Mouse (Mus musculus) neural tube, embryonic 13.5 days (tissue): ENCODE data around the gene Ankrd49. TPM values are rescaled to one million over a fixed set of nuclear protein-coding genes. Genes with fewer than 3 reads are reported as not detected.
A peak's percentile ranks its signal among the peaks of the same experiment; 100 is the strongest.

Experiments used
- ATAC-seq: fragments of 200-750 bp; cut with Nextera tagmentation; 2 replicates; pipeline ENCODE4 v1.8.0; 2017; ENCODE audit warnings: low read depth, mild to moderate bottlenecking, moderate TSS enrichment, moderate library complexity
- H3K27ac ChIP-seq: fragments of 300-500 bp; sonication (generic); replicated peaks from 2 replicates; pipeline ENCODE4 v1.5.1; 2015; ENCODE audit warnings: moderate library complexity, mild to moderate bottlenecking, inconsistent platforms
- H3K27me3 ChIP-seq: fragments of 300-500 bp; sonication (generic); 2 replicates; pipeline ENCODE4 v1.6.1; 2015; ENCODE audit warnings: mild to moderate bottlenecking, inconsistent platforms
- H3K36me3 ChIP-seq: fragments of 300-500 bp; sonication (generic); 2 replicates; pipeline ENCODE4 v1.6.1; 2015; ENCODE audit warnings: mild to moderate bottlenecking, inconsistent platforms
- H3K4me1 ChIP-seq: fragments of 300-500 bp; sonication (generic); replicated peaks from 2 replicates; pipeline ENCODE4 v1.6.1; 2015; ENCODE audit warnings: inconsistent platforms
- H3K4me2 ChIP-seq: fragments of 300-500 bp; sonication (generic); 2 replicates; pipeline ENCODE4 v1.6.1; 2015; ENCODE audit warnings: inconsistent platforms, mild to moderate bottlenecking, moderate library complexity
- H3K4me3 ChIP-seq: fragments of 300-500 bp; sonication (generic); 2 replicates; pipeline ENCODE4 v1.5.1; 2015; ENCODE audit warnings: mild to moderate bottlenecking, inconsistent platforms
- H3K9ac ChIP-seq: fragments of 300-500 bp; sonication (generic); 2 replicates; pipeline ENCODE4 v1.6.1; 2015; ENCODE audit warnings: moderate library complexity, mild to moderate bottlenecking, inconsistent platforms
- H3K9me3 ChIP-seq: fragments of 300-500 bp; sonication (generic); 2 replicates; pipeline ENCODE4 v1.6.1; 2016; ENCODE audit warnings: inconsistent platforms
- WGBS: fragments of 180-500 bp; shearing (Covaris S2); methylation state at CpG from one replicate; pipeline ENCODE4 v1.1.7; 2015; 5-methylcytosine and 5-hydroxymethylcytosine counted together
- polyA plus RNA-seq: library from polyadenylated mRNA; unstranded; fragments of >200 nt; fragmentation: Nextera tagmentation; extraction: Ambion mirVana; gene quantifications from 2 replicates; pipeline ENCODE4 v1.2.1, GENCODE M21; 2015

Ankrd49 gene
- polyA plus RNA-seq, 1 experiment from 2014 or later: 34.6 TPM

DNA sequence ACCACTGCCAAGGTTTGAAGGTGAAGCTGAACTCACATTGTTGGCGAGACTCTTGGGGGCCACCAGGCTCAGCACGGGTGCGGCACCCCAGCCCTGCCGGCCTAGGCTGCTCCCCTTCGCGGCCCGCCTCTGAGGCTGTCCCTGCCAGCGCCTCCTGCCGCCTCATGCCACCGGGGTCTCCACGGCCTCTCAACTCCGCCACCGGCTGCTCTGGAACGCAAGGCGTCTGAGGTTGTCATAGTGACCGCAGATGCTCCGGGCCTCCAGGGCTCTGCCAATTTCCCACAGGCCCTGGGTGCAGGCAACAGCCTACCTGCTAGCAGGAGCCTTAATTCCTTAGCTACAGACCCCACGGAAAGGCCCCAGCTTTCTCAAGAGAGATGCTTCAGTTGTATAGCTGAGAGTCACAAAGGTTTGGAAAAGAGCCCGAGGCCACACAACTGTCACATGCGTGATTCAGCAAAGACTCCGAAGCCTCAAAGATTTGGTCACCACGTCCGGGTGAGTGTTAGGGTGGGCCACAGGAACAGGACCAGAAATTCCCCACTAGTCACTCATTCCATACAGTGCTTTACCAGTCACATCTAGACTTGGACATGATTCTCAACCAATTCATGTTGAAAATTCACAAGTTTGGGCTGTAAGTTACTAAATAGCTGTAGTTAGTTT is 13.7 kb downstream of the Ankrd49 start, which contains the start of gene 1700012B09Rik:
1700012B09Rik (minus strand) TSS at position 228 of the 669 bp plus-strand sequence.
- no peaks in the 10 kb centered on the region for H3K9me3 ChIP-seq
- WGBS: 17% methylated on average over 23 of the region's 23 CpGs
- H3K4me1 ChIP-seq: peaks cover 31% of the 10 kb centered on the region
- no peaks in the 10 kb centered on the region for H3K36me3 ChIP-seq
- H3K4me3 ChIP-seq: no peak within 1 kb of the TSS
- H3K27me3 ChIP-seq: no peaks in the 10 kb centered on the region
- ATAC-seq: peak; percentile 41; the same call in 1 of the 2 replicates
- H3K27ac ChIP-seq: no peak within 1 kb of the TSS
- peak within 1 kb of the TSS; percentile 27 for H3K4me2 ChIP-seq
- H3K9ac ChIP-seq: no peak within 1 kb of the TSS

DNA sequence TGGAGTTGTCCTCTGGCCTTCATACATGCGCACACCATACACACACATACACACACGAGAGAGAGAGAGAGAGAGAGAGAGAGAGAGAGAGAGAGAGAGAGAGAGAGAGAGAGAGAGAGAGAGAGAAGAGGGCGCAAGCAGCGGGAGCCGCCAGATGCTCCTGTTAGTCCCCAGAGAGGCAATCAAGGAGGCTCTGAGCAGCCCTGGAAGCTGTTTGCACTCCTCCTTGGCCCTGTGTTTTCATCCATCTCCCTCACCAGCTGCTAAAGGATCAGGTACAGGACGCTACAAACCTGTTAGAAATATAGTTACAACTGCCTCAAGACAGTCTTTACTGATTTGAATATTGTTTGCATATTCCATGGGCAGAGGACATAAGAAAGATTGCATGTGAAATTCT is 14.8 kb downstream of the Ankrd49 start:
- Histone ChIP-seq H3K9me3 (no peaks in the 10 kb centered on the region), H3K27ac (no peak overlapping the region), H3K36me3 (no peaks in the 10 kb centered on the region), H3K9ac (no peak overlapping the region), H3K27me3 (no peaks in the 10 kb centered on the region), H3K4me2 (no peak overlapping the region), H3K4me1 (peaks cover 31% of the 10 kb centered on the region), H3K4me3 (no peak overlapping the region)
- 52% methylated on average over 5 of the region's 6 CpGs for WGBS
- no peak for ATAC-seq

DNA sequence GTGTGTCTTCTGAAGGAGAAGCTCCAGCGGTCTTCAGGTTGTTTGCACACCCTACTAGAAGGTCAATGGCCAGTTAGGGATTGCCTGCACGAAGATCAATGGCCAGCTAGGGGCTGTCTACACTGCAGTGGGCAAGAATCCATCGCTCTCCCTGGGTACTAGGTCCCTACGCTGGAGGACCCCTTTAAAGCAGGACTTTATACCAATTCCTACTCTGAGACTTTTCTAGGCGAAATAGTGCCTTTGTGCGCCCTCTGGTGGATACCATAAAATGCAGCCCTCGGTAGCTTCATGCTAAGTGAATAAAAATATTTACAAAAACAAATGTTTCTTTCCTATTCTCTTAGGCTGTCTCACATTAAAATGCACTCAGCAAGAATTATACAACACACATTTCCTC is 19.9 kb downstream of the Ankrd49 start:
- Histone ChIP-seq H3K27ac (no peak overlapping the region), H3K4me1 (peaks cover 17% of the 10 kb centered on the region), H3K4me2 (no peak overlapping the region), H3K4me3 (no peak overlapping the region), H3K36me3 (no peaks in the 10 kb centered on the region), H3K9ac (no peak overlapping the region), H3K9me3 (no peaks in the 10 kb centered on the region), H3K27me3 (no peaks in the 10 kb centered on the region)
- peak; percentile 19; the same call in 1 of the 2 replicates for ATAC-seq
- 28% methylated on average over 7 of the region's 7 CpGs for WGBS

DNA sequence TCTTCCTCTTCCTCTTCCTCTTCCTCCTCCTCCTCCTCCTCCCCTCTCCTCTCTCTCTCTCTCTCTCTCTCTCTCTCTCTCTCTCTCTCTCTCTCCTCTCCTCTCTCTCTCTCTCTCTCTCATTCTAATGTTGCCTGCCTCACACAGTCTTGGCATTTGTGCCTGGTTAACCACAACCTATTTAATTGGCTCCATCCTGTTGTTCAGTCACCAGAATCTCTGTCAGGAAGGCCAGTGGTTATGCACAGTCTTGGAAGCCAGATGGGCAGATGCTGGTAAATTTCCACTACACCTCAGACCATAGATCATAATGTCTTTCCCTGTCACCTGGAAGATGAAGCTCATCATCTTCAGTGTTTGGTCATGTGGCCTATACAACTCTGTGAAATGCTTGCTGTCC is 25.4 kb downstream of the Ankrd49 start:
- no peak overlapping the region for H3K4me2 ChIP-seq
- ATAC-seq: no peak
- H3K4me3 ChIP-seq: no peak overlapping the region
- H3K9ac ChIP-seq: no peak overlapping the region
- H3K4me1 ChIP-seq: no peaks in the 10 kb centered on the region
- no peaks in the 10 kb centered on the region for H3K36me3 ChIP-seq
- no peaks in the 10 kb centered on the region for H3K27me3 ChIP-seq
- no peaks in the 10 kb centered on the region for H3K9me3 ChIP-seq
- no peak overlapping the region for H3K27ac ChIP-seq

DNA sequence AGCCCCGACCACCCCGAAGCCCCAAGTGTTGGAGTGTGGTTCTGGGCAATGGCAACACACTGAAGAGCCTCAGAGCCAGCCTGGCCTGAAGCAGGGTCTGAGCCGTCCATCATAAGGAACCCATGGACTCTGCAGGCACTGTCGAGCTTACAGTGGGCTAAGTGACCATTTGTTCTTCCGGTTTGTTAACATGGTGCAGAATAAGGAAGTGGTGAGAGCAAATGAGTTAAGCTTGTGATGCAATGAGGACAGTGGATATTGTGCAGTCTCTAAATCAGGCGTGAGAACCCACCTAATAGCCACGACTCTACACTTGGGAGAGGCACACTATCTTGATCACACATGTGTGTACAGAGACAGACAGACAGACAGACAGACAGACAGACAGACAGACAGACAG is 26.1 kb downstream of the Ankrd49 start:
- H3K9me3 ChIP-seq: no peaks in the 10 kb centered on the region
- H3K9ac ChIP-seq: no peak overlapping the region
- no peaks in the 10 kb centered on the region for H3K4me1 ChIP-seq
- no peaks in the 10 kb centered on the region for H3K36me3 ChIP-seq
- no peaks in the 10 kb centered on the region for H3K27me3 ChIP-seq
- WGBS: 83% methylated on average over 7 of the region's 7 CpGs
- no peak overlapping the region for H3K4me2 ChIP-seq
- H3K27ac ChIP-seq: no peak overlapping the region
- ATAC-seq: no peak
- no peak overlapping the region for H3K4me3 ChIP-seq

DNA sequence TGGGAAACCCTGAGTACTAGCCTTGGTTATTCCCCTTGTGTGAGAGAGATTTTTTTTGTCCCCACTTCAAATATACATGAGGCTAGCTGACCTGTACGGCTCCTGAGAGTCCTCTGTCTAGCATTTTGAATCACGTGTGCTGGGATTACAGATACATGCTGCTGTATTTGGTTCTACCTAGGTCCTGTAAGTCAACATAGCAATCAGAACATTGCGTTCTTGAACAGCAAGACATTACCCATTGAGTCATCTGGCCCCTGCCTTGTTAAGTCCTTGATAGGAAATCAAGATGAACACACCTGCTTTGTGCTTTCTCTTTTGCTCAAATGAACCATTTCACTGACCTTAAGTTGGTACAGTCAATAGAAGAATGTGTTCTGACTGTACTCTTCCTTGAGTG is 30.2 kb downstream of the Ankrd49 start:
- 92% methylated on average over 3 of the region's 3 CpGs for WGBS

DNA sequence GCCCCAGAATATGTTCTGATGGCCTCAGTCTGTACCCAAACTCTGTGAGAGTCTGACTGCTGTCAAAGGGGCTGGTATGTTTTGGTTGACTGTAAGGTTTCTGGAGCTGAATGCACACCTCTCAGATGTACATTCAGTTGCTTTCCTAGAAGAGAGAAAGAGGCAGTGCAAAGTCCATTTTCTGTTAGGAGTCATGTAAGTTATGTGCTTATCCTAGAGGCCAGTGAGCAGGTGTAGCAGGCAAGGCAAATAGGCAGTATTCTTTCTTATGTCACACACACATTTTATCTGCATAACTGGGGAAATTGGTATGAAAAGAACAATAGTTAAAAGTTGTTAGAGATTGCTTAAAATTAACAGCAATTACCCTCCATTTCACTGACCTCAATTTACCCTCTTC is 30.7 kb downstream of the Ankrd49 start:
- H3K9ac ChIP-seq: no peak overlapping the region
- H3K36me3 ChIP-seq: no peaks in the 10 kb centered on the region
- H3K27ac ChIP-seq: no peak overlapping the region
- peaks cover 18% of the 10 kb centered on the region for H3K4me1 ChIP-seq
- H3K4me3 ChIP-seq: no peak overlapping the region
- no peaks in the 10 kb centered on the region for H3K9me3 ChIP-seq
- H3K4me2 ChIP-seq: no peak overlapping the region
- peaks cover 23% of the 10 kb centered on the region for H3K27me3 ChIP-seq
- ATAC-seq: no peak

More for the DNA sequence above, 30.2 kb downstream of the Ankrd49 start:
- Histone ChIP-seq H3K27ac (no peak overlapping the region), H3K27me3 (peaks cover 21% of the 10 kb centered on the region), H3K9me3 (no peaks in the 10 kb centered on the region), H3K4me1 (peaks cover 18% of the 10 kb centered on the region), H3K4me2 (no peak overlapping the region), H3K9ac (no peak overlapping the region), H3K36me3 (no peaks in the 10 kb centered on the region), H3K4me3 (no peak overlapping the region)
- ATAC-seq: no peak

DNA sequence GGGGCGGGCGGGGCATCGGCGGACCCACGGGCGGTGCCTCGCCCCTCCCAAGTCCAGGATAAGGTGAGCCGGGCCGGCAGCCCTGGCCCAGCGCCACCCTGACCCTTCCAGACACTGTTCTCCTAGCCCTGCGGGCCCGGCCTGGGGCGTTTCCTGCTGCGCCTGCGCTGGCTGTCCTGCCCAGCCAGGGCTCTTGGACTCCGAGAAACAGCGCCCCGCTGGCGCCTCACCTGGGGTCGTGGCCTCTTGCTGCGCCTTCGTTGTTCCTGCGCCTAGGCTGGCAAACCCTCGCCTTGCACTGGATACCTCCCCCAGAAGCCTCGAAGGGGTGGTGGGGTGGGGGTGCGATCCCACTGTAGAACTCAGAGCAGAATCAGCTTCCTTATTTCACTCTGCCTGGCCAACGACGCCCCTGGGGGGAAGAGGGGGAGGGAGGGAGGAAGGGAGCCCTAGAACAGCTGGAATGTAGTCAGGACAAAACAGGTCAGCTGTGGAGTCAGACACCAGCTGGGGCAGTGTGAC is 32.6 kb downstream of the Ankrd49 start, which contains the start of gene Fut4:
Fut4 (minus strand) TSS at position 393 of the 522 bp plus-strand sequence.
- H3K36me3 ChIP-seq: no peaks in the 10 kb centered on the region
- 1% methylated on average over 28 of the region's 28 CpGs for WGBS
- no peak within 1 kb of the TSS for H3K27ac ChIP-seq

DNA sequence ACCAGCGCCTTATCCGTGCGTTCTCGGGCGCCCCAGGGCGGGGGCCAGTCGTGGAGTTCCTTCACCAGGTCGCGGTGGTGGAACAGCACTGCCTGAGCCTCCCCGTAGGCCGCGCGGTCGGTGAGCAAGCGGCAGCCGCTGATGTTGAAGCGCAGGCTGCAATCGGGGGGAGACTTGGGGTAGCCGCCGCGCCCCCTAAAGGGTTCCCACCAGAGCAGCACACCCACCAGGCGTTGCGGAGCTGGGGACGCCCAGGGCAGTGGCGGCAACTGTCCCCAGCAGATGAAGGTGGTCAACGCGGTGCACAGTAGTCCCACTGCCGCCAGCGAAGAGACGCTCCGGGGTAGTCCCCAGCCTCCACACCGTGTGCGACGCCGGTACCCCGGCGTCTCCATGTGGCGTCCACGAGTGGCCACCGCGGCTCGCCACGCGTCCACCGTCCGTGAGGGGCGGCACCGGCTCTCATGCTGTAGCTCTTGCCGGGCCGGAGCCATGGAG is 33.1 kb downstream of the Ankrd49 start:
- Histone ChIP-seq H3K27me3 (peaks cover 23% of the 10 kb centered on the region), H3K4me2 (peak overlapping the region; percentile 81), H3K9ac (peak overlapping the region; percentile 73), H3K4me1 (peaks cover 18% of the 10 kb centered on the region), H3K36me3 (no peaks in the 10 kb centered on the region), H3K27ac (no peak overlapping the region), H3K9me3 (no peaks in the 10 kb centered on the region), H3K4me3 (peak overlapping the region; percentile 47)
- WGBS: 1% methylated on average over 50 of the region's 50 CpGs
- peak; percentile 89 for ATAC-seq

More for the DNA sequence above, 32.6 kb downstream of the Ankrd49 start, which contains the start of gene Fut4:
- H3K9ac ChIP-seq: peak within 1 kb of the TSS; percentile 73
- peak within 1 kb of the TSS; percentile 47 for H3K4me3 ChIP-seq
- no peaks in the 10 kb centered on the region for H3K9me3 ChIP-seq
- peak; percentile 81 for ATAC-seq
- peak within 1 kb of the TSS; percentile 81 for H3K4me2 ChIP-seq
- peaks cover 18% of the 10 kb centered on the region for H3K4me1 ChIP-seq
- peaks cover 23% of the 10 kb centered on the region for H3K27me3 ChIP-seq

DNA sequence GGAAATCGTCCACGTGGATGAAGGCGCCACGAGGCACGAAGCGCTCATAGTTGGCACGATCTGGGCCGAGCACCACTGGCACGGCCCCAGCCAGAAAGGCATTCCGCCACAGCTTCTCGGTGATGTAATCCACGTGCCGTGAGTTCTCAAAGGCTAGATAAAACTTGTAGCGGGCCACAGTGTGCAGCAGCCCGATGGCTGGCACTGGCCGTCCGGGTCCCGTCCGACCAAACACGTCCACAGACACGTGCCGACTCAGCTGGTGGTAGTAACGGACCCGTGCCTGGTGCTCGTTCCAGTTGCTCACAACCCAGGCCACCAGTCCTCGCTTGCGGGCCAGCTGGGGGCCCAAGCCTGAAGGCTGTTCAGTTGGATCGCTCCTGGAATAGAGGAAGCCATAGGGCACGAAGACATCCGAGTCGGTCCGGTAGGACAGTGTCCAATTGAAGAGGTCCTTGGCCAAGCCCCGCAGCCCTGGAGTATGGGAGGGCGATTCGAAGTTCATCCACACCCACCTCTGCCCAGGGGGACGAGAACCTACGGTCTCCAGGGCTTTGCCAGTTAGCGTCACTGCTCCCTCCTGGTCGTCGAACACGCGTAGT is 33.7 kb downstream of the Ankrd49 start:
- 57% methylated on average over 42 of the region's 42 CpGs for WGBS
- peak overlapping the region; percentile 47 for H3K4me3 ChIP-seq
- H3K36me3 ChIP-seq: no peaks in the 10 kb centered on the region
- peak overlapping the region; percentile 81 for H3K4me2 ChIP-seq
- peaks cover 18% of the 10 kb centered on the region for H3K4me1 ChIP-seq
- H3K9ac ChIP-seq: peak overlapping the region; percentile 73
- H3K9me3 ChIP-seq: no peaks in the 10 kb centered on the region
- peaks cover 23% of the 10 kb centered on the region for H3K27me3 ChIP-seq
- H3K27ac ChIP-seq: no peak overlapping the region
- peak; percentile 48 for ATAC-seq

DNA sequence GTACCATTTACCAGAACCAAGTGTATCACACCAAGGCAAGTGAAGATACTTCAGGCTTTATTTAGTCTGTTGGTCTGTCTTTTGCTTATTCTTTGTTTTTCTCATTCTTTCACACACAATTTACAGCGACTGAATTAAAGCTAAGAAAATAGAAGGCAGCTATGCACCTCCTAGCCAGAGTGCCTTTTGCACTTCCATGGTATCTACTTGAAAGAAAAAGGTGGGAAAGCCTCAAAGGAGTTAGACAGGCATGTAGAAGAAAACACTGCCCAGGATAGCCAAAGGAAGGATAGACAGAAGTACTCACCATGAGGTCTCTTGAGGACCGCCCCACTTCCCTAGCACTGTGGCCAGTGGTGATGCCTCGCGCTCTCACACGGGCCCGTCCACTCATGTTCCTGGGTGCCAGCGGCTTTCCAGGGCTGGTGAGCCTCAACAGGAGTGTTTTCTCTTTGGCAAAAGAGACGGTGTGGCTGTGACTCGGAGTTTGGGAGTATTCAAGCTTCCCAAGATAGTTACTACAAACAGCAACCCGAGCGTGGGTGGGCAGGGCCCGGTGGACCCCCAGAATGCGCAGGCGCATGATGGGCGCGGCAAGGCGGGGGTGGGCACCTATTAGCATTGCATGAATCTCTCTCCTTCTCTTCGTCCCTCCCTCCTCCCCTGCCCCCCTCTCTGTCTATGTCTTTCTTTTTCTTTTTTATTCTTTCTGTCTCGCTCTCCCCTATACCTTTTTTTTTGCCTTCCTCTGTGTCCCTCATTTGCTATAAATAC is 44.3 kb downstream of the Ankrd49 start, which contains the start of gene Piwil4:
Piwil4 (minus strand) TSS at position 583 of the 774 bp plus-strand sequence.
- Histone ChIP-seq H3K9ac (no peak within 1 kb of the TSS), H3K4me2 (no peak within 1 kb of the TSS), H3K27me3 (no peaks in the 10 kb centered on the region), H3K4me3 (no peak within 1 kb of the TSS), H3K9me3 (no peaks in the 10 kb centered on the region), H3K27ac (no peak within 1 kb of the TSS), H3K4me1 (no peaks in the 10 kb centered on the region), H3K36me3 (no peaks in the 10 kb centered on the region)
- no peak for ATAC-seq
- 88% methylated on average over 19 of the region's 19 CpGs for WGBS
